Mouse (Mus musculus) bone marrow macrophage, adult 2 months (primary cell): ENCODE measurements around the gene Apold1. TPM values are rescaled to one million over a fixed set of nuclear protein-coding genes. Genes with fewer than 3 reads are reported as not detected.

Experiments
- H3K27ac ChIP-seq: 2 replicates; pipeline ENCODE4 v1.5.1; 2012; ENCODE audit warnings: low read depth, low read length; ENCODE audit not compliant: insufficient read depth
- H3K4me1 ChIP-seq: 2 replicates; pipeline ENCODE4 v1.6.1; 2012; ENCODE audit warnings: low read length; ENCODE audit not compliant: control insufficient read depth, insufficient read depth
- H3K4me3 ChIP-seq: 2 replicates; pipeline ENCODE4 v1.5.1; 2012; ENCODE audit warnings: mild to moderate bottlenecking, low read length, moderate library complexity; ENCODE audit not compliant: insufficient read depth
- CTCF ChIP-seq: IDR thresholded peaks from 2 replicates; pipeline ENCODE4 v1.5.1; 2012; ENCODE audit warnings: low read depth, mild to moderate bottlenecking, low read length, moderate library complexity
- POLR2A ChIP-seq: IDR thresholded peaks from 2 replicates; pipeline ENCODE4 v1.6.1; 2012; ENCODE audit warnings: mild to moderate bottlenecking, low read depth, low read length, borderline replicate concordance
- polyA plus RNA-seq: library from polyadenylated mRNA; stranded (reverse); fragments of >200 nt; gene quantifications from 2 replicates; pipeline ENCODE4 v1.2.4, GENCODE M21; 2012; ENCODE audit not compliant: missing spikeins, insufficient read depth, insufficient read length

Apold1 gene
- polyA plus RNA-seq, 1 experiment, result 0.36 TPM

GRCm38 (mm10) chr6:134969498-134969897 is 12.0 kb upstream of the Apold1 start:
- Histone ChIP-seq H3K27ac (no peak overlapping the region), H3K4me1 (no peaks in the 10 kb centered on the region), H3K4me3 (no peak overlapping the region)
- TF ChIP-seq POLR2A (no peak), CTCF (no peak)

GRCm38 (mm10) chr6:134972096-134972495 is 9.4 kb upstream of the Apold1 start:
- no peak for TF ChIP-seq POLR2A
- no peak for TF ChIP-seq CTCF
- Histone ChIP-seq H3K27ac (no peak overlapping the region), H3K4me3 (no peak overlapping the region), H3K4me1 (no peaks in the 10 kb centered on the region)

- peaks cover 2% of the 10 kb centered on the region; the same call in 1 of the 2 replicates for H3K4me1 ChIP-seq
- H3K27ac ChIP-seq, result no peak overlapping the region
- TF ChIP-seq CTCF, result no peak
- TF ChIP-seq POLR2A, result no peak
- no peak overlapping the region for H3K4me3 ChIP-seq
These were observed 4.9 kb upstream of the Apold1 start for GRCm38 (mm10) chr6:134976628-134977027.

GRCm38 (mm10) chr6:134983529-134984370 is 2.2 kb downstream of the Apold1 start:
- Histone ChIP-seq H3K27ac (no peak overlapping the region), H3K4me1 (peaks cover 12% of the 10 kb centered on the region), H3K4me3 (peak overlapping the region; percentile 93)
- peak; percentile 27; the same call in 1 of the 2 replicates for TF ChIP-seq CTCF
- TF ChIP-seq POLR2A, result no peak

GRCm38 (mm10) chr6:134984748-134985147 is 3.2 kb downstream of the Apold1 start:
- TF ChIP-seq POLR2A (no peak), CTCF (no peak)
- no peak overlapping the region for H3K4me3 ChIP-seq
- H3K27ac ChIP-seq, result no peak overlapping the region
- peaks cover 12% of the 10 kb centered on the region for H3K4me1 ChIP-seq

GRCm38 (mm10) chr6:134988377-134988776 is 6.9 kb downstream of the Apold1 start:
- TF ChIP-seq CTCF, result no peak
- TF ChIP-seq POLR2A, result no peak
- Histone ChIP-seq H3K4me1 (peaks cover 6% of the 10 kb centered on the region), H3K27ac (no peak overlapping the region), H3K4me3 (no peak overlapping the region)

GRCm38 (mm10) chr6:134990674-134991073 is 9.2 kb downstream of the Apold1 start:
- Histone ChIP-seq H3K4me1 (peaks cover 17% of the 10 kb centered on the region), H3K27ac (no peak overlapping the region), H3K4me3 (no peak overlapping the region)
- TF ChIP-seq POLR2A, result no peak
- no peak for TF ChIP-seq CTCF

- Histone ChIP-seq H3K27ac (peak overlapping the region; percentile 24), H3K4me1 (peaks cover 19% of the 10 kb centered on the region), H3K4me3 (no peak overlapping the region)
- TF ChIP-seq POLR2A (no peak), CTCF (no peak)
These were observed 12.6 kb downstream of the Apold1 start for GRCm38 (mm10) chr6:134994031-134994651.

GRCm38 (mm10) chr6:134994985-134995384 is 13.5 kb downstream of the Apold1 start:
- Histone ChIP-seq H3K4me1 (peaks cover 19% of the 10 kb centered on the region), H3K27ac (no peak overlapping the region), H3K4me3 (no peak overlapping the region)
- TF ChIP-seq CTCF, result no peak
- TF ChIP-seq POLR2A, result no peak

GRCm38 (mm10) chr6:134996918-134997317 is 15.4 kb downstream of the Apold1 start:
- no peak overlapping the region for H3K27ac ChIP-seq
- peaks cover 24% of the 10 kb centered on the region for H3K4me1 ChIP-seq
- TF ChIP-seq CTCF, result no peak
- TF ChIP-seq POLR2A, result no peak
- H3K4me3 ChIP-seq, result no peak overlapping the region
